Mouse (Mus musculus): ENCODE measurements around the gene Cfap99. TPM values are rescaled to one million over a fixed set of nuclear protein-coding genes. Genes with fewer than 3 reads are reported as not detected.

Cfap99 gene
- total RNA-seq, 2 experiments from 2014 or later = 0.26 to 0.51 TPM

DNA sequence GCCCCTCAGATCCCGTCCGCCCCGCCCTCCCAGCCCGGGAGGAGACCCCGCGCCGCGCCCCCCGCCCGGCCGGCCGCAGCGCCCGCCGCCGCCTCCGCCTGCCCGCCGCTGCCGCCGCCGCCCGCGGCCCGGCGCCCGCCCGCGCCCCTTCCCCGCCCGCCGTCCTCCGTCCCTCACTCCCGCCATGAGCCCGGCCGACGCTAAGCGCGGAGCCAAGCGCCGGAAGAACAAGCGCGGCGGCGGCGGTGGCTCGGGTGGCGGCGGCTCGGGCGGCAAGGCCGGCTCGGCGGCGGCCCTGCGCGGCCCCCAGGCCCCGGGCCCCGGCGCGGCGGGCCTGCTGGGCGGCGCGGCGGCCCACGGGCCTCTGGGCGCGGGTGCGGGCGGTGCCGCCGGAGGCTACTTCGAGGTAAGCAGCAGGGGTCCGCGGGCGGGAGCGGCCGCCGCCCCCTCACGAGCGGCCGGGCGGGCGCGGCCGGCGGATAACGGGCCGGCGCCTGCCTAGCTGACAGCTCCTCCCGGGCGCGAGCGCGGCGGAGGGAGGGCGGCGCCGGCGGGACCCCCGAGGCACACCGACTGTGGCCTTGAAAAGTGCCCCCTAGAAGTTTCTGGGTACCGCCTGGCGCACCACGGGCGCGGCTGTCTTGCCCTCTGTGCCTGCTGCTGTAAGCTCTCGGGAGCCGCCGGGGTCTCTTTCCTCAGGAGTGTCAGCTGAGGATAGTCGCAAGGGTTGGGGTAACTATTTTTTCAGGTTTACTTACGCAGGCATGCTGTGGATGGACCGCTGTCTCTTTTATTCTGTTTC lies 81.8 kb downstream of the Cfap99 start:
- peak; percentile 19 to 68 for DNase-seq (ENCODE audit: extremely low spot score in 1 of 2, low spot score in 2 of 2)
- intact Hi-C loops (cut with DNase I) = no loop called here

DNA sequence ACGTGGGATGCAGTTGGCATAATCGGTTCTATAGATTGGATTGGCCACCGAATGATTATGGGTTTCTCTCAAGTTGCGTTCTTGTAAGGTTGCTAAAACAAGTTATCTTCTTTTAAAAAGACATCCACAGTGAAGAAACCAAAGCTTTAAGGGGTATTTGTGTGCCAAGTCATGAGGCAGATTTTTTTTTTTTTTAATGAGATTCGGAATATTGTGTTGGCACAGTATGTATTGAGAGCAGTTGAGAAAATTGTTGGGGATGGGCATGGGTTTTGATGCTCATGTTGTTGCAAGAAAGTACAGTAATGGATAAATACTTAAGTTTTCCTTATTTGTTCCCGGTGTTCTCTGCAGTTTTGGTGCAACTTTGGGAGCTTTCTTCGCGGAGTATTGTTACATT lies 82.4 kb downstream of the Cfap99 start:
- DNase-seq (ENCODE audit: extremely low spot score in 1 of 2, low spot score in 2 of 2) = no peak
- intact Hi-C loops (cut with DNase I) = no loop called here

DNA sequence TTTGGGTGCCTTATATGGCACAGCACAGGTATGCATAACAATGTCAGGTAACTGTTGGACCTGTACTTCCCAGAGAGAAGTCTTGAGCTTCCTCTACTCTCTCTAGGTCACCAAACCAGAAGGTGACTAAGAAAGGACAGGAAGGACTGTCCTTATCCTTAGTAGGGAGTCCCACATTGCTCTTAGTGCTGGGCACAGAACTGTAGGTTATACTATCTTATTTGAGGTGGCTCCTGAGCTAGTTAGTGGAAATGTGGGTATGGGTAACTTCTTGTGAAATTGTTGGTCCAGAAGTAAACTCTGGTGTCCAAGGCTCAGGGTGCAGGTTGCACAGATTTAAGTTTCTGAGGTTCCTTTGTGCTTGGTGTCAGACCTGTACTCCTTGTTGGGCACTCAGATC lies 83.7 kb downstream of the Cfap99 start:
- intact Hi-C loops (cut with DNase I) = no loop called here
- no peak for DNase-seq (ENCODE audit: extremely low spot score in 1 of 2, low spot score in 2 of 2)

DNA sequence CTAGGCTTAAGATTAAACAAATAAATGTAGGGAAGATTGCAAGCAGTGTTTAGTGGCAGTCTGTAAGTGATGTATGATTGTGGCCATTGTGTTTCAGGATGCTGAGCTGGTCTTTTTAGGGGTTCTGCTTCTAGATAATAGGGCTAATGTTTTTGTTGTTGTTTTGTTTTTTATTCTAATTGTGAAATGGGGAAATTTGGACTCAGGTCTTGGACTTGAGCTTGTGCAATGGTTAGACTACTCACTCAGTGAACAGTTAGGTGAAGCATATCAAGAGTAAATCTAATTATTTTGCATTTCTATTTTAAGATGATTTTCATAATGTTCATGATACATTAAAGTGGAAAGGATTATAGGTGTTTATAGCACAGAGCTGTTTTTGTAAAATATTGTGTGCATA lies 84.1 kb downstream of the Cfap99 start:
- DNase-seq (ENCODE audit: extremely low spot score in 1 of 2, low spot score in 2 of 2) = no peak
- intact Hi-C loops (cut with DNase I) = no loop called here

Other genes with a start within 250 kb of the Cfap99 start
- 1 to 10 TPM in 1 of 2 experiments, under 1 TPM in 1; 0.69 to 1.0 TPM for gene Poln, start 119.2 kb upstream of the Cfap99 start, total RNA-seq (2021)
- 1 to 10 TPM; 5.1 to 5.9 TPM for gene Haus3, start 119.1 kb upstream of the Cfap99 start, total RNA-seq (2021)
- 10 to 100 TPM; 61.1 to 70.5 TPM for gene Mxd4, start 100.9 kb upstream of the Cfap99 start, total RNA-seq (2021)
- gene Zfyve28, start 151 bp upstream of the Cfap99 start, total RNA-seq (2021) = 10 to 100 TPM; 28.4 to 28.9 TPM
- 10 to 100 TPM; 91.0 to 92.9 TPM for gene Rnf4, start 47.7 kb downstream of the Cfap99 start, total RNA-seq (2021)
- 10 to 100 TPM; 47.7 to 50.8 TPM for gene Fam193a, start 81.3 kb downstream of the Cfap99 start, total RNA-seq (2021)
- gene Tnip2, start 225.4 kb downstream of the Cfap99 start, total RNA-seq (2021) = 10 to 100 TPM; 11.2 to 11.5 TPM
- 1 to 10 TPM; 6.4 to 7.3 TPM for gene Sh3bp2, start 237.2 kb downstream of the Cfap99 start, total RNA-seq (2021)

Data from left cerebral cortex, postnatal 10 days (tissue).